Mouse (Mus musculus) stomach, postnatal 0 days (tissue): Measurements from ENCODE around the gene Atp6v1g3.

ENCODE experiments used
- CTCF ChIP-seq: IDR thresholded peaks from 2 replicates; pipeline ENCODE4 v1.5.1; 2016; ENCODE audit warnings: antibody characterized with exemption, low read depth, mild to moderate bottlenecking, moderate library complexity
- EP300 ChIP-seq: optimal IDR thresholded peaks from 2 replicates; pipeline ENCODE3; 2016; ENCODE audit warnings: antibody characterized with exemption

DNA sequence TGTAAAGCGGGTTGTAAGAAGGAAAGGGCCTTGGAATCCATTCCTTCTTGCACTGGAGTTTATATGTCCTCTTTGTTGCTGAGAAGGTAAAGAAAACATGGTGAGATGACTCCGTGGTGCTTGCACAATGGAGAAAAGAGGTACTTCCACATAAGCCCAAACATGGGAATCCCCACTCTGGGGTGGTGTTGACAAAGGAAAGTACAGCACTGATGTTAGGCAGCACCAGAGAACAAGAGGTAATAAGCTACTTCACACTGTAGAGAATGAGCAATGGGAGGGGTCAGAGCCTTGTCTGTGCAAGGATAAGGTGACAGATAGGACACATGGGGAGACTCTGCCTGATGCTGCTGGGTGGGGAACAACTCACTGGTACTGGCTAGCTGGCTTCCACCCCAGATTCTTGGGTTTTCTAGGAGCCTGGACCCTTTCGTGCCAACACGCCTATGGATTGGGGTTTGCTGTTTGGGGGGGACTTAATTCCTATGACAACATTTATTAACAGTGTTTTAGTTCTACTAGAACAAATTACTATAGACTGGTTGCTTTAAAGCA is 49.6 kb downstream of the Atp6v1g3 start:
- TF ChIP-seq CTCF (no peak), EP300 (no peak)
